Mouse (Mus musculus): ENCODE results near the gene Tlk2. TPM values are rescaled to one million over a fixed set of nuclear protein-coding genes. Genes with fewer than 3 reads are reported as not detected.
A peak's percentile ranks its signal among the peaks of the same experiment; 100 is the strongest.

Gene Tlk2
- polyA plus RNA-seq, 1 experiment: 33.3 TPM

DNA sequence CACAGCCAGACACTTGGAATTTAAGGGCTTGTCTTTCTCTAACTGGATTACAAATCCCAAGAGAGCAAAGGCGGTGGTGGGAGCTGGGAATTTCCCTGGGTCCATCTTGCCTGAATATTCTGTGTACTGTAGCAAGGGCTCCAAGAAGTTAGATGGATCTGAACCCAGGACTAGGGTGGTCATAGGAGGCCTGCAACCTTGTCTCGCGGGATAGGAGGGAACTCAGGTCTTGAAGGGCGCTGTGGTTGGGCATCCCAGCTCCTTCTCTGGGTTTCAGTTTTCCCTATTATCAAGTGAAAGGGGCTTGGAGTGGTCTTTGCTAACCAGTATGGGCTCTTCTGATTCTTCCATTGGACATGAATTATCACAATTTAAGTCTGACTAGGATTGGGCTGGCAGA is 137.5 kb downstream of the Tlk2 start:
- Histone ChIP-seq H3K4me1 (ENCODE audit: control insufficient read depth, insufficient read depth, low read length) (no peaks in the 10 kb centered on the region), H3K27ac (ENCODE audit: control insufficient read depth, insufficient read depth, low read depth, low read length, poor library complexity) (no peak overlapping the region), H3K4me3 (replicated peaks; ENCODE audit: control insufficient read depth, low read depth, low read length) (no peak overlapping the region)
- no peak for TF ChIP-seq CTCF (IDR thresholded peaks at IDR 0.05; ENCODE audit: control insufficient read depth, insufficient read depth, low read length)
- no peak for TF ChIP-seq POLR2A (IDR thresholded peaks at IDR 0.05; ENCODE audit: borderline replicate concordance, control insufficient read depth, low read depth, low read length)
- 87% methylated on average over 4 of the region's 4 CpGs for WGBS

- no peak overlapping the region for H3K27ac ChIP-seq (ENCODE audit: control insufficient read depth, insufficient read depth, low read depth, low read length, poor library complexity)
- H3K4me3 ChIP-seq (replicated peaks; ENCODE audit: control insufficient read depth, low read depth, low read length): no peak overlapping the region
- 89% methylated on average over 6 of the region's 6 CpGs for WGBS
- TF ChIP-seq POLR2A (IDR thresholded peaks at IDR 0.05; ENCODE audit: borderline replicate concordance, control insufficient read depth, low read depth, low read length) (no peak), CTCF (IDR thresholded peaks at IDR 0.05; ENCODE audit: control insufficient read depth, insufficient read depth, low read length) (no peak)
- H3K4me1 ChIP-seq (ENCODE audit: control insufficient read depth, insufficient read depth, low read length): no peaks in the 10 kb centered on the region
These were observed 139.2 kb downstream of the Tlk2 start for GRCm38 (mm10) chr11:105317769-105318168.

DNA sequence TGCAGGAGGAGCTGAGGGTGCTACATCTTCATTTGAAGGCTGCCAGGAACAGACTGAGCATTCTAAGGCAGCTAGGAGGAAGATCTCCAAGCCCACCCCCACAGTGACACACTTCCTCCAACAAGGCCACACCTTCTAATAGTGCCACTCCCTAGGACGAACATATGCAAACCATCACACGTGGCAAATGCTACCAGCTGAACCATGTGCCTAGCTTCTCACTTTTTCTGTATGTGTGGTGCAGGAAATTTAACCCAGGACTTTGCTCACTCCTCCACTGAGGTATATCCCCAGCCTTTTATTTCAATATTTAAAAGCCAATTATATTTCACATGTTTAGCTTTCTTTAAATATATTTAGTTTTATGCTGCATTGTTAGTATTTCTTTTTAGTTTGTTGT is 142.5 kb downstream of the Tlk2 start:
- WGBS: 17% methylated on average over 2 of the region's 2 CpGs
- H3K4me3 ChIP-seq (replicated peaks; ENCODE audit: control insufficient read depth, low read depth, low read length): no peak overlapping the region

DNA sequence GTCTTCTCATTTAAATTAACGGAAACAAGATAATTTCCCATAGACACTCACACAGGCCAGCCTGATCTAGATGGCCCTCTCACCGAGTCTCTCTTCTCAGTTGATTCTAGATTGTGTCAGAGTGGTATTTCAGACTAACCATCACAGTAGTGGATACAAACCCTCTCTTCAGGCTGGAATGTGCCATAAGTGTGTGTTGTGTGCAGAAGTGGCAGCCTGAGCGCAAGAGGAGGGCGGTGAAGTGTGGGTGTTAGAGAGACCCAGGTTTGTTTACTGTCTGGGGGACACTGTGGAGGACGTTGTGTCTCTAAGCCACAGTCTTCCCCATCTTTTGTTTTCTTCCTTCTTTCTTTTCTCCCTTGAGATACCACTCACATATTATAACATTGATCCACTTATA is 144.9 kb downstream of the Tlk2 start:
- H3K27ac ChIP-seq (ENCODE audit: control insufficient read depth, insufficient read depth, low read depth, low read length, poor library complexity): no peak overlapping the region
- TF ChIP-seq POLR2A (IDR thresholded peaks at IDR 0.05; ENCODE audit: borderline replicate concordance, control insufficient read depth, low read depth, low read length): no peak
- TF ChIP-seq CTCF (IDR thresholded peaks at IDR 0.05; ENCODE audit: control insufficient read depth, insufficient read depth, low read length): no peak
- WGBS: 76% methylated on average over 5 of the region's 5 CpGs
- H3K4me1 ChIP-seq (ENCODE audit: control insufficient read depth, insufficient read depth, low read length): no peaks in the 10 kb centered on the region; the same call in 1 of the 2 replicates
- no peak overlapping the region for H3K4me3 ChIP-seq (replicated peaks; ENCODE audit: control insufficient read depth, low read depth, low read length)

More for the DNA sequence above, 142.5 kb downstream of the Tlk2 start:
- TF ChIP-seq POLR2A (IDR thresholded peaks at IDR 0.05; ENCODE audit: borderline replicate concordance, control insufficient read depth, low read depth, low read length) (no peak), CTCF (IDR thresholded peaks at IDR 0.05; ENCODE audit: control insufficient read depth, insufficient read depth, low read length) (no peak)
- no peaks in the 10 kb centered on the region; the same call in 1 of the 2 replicates for H3K4me1 ChIP-seq (ENCODE audit: control insufficient read depth, insufficient read depth, low read length)
- no peak overlapping the region for H3K27ac ChIP-seq (ENCODE audit: control insufficient read depth, insufficient read depth, low read depth, low read length, poor library complexity)

DNA sequence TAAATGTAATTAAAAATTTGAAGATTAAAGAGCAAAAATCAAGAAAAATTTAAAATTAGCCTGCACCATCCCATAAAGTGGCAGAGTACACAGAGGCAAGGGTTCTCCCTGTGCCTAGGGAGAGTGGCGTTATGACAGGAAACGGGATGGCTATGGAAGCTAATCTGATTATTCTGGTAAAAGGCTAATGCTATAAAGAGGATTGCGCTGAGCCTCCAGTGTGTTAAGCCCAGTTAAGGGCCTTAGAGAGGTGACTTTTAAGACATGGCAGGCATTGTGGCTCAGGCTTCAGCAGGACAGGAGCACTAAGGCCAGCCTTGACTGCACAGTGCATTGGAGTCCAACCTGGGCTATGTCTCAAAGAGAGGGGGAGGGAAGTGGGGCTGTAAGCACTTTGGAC is 148.5 kb downstream of the Tlk2 start:
- TF ChIP-seq POLR2A (IDR thresholded peaks at IDR 0.05; ENCODE audit: borderline replicate concordance, control insufficient read depth, low read depth, low read length): no peak
- no peak for TF ChIP-seq CTCF (IDR thresholded peaks at IDR 0.05; ENCODE audit: control insufficient read depth, insufficient read depth, low read length)
- H3K4me3 ChIP-seq (replicated peaks; ENCODE audit: control insufficient read depth, low read depth, low read length): no peak overlapping the region
- WGBS: 86% methylated on average over 3 of the region's 3 CpGs

DNA sequence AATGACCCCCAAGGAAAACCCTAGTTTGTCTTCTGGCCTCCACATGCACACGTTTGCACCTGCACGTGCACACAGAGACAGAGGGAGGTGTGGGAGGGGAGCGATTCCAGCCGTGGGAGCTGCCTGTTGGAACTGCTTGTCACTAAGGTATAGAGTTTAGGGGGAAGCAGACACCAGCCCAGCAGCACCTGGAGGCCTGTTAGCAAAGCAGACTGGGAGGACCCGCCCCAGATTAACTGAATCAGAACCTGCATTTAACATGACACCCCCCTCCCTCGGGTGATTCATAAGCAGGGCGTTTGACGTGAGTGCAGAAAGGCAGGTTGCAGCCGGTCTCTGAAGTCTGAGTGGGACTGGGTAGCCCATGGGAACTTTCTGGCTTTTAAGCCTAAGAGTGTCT is 151.4 kb downstream of the Tlk2 start:
- 77% methylated on average over 9 of the region's 9 CpGs for WGBS
- TF ChIP-seq POLR2A (IDR thresholded peaks at IDR 0.05; ENCODE audit: borderline replicate concordance, control insufficient read depth, low read depth, low read length): no peak
- no peak for TF ChIP-seq CTCF (IDR thresholded peaks at IDR 0.05; ENCODE audit: control insufficient read depth, insufficient read depth, low read length)
- no peak overlapping the region for H3K27ac ChIP-seq (ENCODE audit: control insufficient read depth, insufficient read depth, low read depth, low read length, poor library complexity)
- no peaks in the 10 kb centered on the region; the same call in 1 of the 2 replicates for H3K4me1 ChIP-seq (ENCODE audit: control insufficient read depth, insufficient read depth, low read length)
- no peak overlapping the region for H3K4me3 ChIP-seq (replicated peaks; ENCODE audit: control insufficient read depth, low read depth, low read length)

More for the DNA sequence above, 148.5 kb downstream of the Tlk2 start:
- H3K4me1 ChIP-seq (ENCODE audit: control insufficient read depth, insufficient read depth, low read length): no peaks in the 10 kb centered on the region; the same call in 1 of the 2 replicates
- H3K27ac ChIP-seq (ENCODE audit: control insufficient read depth, insufficient read depth, low read depth, low read length, poor library complexity): no peak overlapping the region

DNA sequence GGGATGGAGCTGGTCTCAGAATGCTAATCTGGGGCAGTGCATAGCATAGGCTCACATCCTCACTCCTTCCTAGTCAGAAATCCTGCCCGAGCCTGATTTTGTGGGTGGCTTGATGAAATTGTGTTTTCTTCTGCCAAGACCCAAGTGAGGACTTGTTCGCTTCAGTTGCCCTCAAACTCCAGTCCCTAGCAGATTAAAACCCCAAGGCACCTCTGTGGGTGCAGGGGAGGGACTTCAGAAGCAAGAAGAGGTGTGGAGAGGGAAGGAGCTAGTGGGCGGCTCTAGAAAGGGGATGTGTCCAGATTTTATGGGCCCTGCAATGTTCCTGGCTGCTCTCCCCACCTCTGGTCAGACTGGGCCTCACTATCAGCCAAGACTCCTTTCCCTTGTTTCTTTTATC is 152.5 kb downstream of the Tlk2 start:
- Histone ChIP-seq H3K4me3 (replicated peaks; ENCODE audit: control insufficient read depth, low read depth, low read length) (no peak overlapping the region), H3K27ac (ENCODE audit: control insufficient read depth, insufficient read depth, low read depth, low read length, poor library complexity) (no peak overlapping the region), H3K4me1 (ENCODE audit: control insufficient read depth, insufficient read depth, low read length) (no peaks in the 10 kb centered on the region)
- TF ChIP-seq POLR2A (IDR thresholded peaks at IDR 0.05; ENCODE audit: borderline replicate concordance, control insufficient read depth, low read depth, low read length): no peak
- TF ChIP-seq CTCF (IDR thresholded peaks at IDR 0.05; ENCODE audit: control insufficient read depth, insufficient read depth, low read length): no peak
- 70% methylated on average over 3 of the region's 3 CpGs for WGBS

GRCm38 (mm10) chr11:105331732-105332131 is 153.1 kb downstream of the Tlk2 start:
- H3K27ac ChIP-seq (ENCODE audit: control insufficient read depth, insufficient read depth, low read depth, low read length, poor library complexity): no peak overlapping the region
- H3K4me1 ChIP-seq (ENCODE audit: control insufficient read depth, insufficient read depth, low read length): no peaks in the 10 kb centered on the region
- H3K4me3 ChIP-seq (replicated peaks; ENCODE audit: control insufficient read depth, low read depth, low read length): no peak overlapping the region
- 60% methylated on average over 10 of the region's 10 CpGs for WGBS
- TF ChIP-seq CTCF (IDR thresholded peaks at IDR 0.05; ENCODE audit: control insufficient read depth, insufficient read depth, low read length) (no peak), POLR2A (IDR thresholded peaks at IDR 0.05; ENCODE audit: borderline replicate concordance, control insufficient read depth, low read depth, low read length) (no peak)

GRCm38 (mm10) chr11:105332468-105332867 is 153.9 kb downstream of the Tlk2 start:
- no peak for TF ChIP-seq POLR2A (IDR thresholded peaks at IDR 0.05; ENCODE audit: borderline replicate concordance, control insufficient read depth, low read depth, low read length)
- peak; percentile 61 for TF ChIP-seq CTCF (IDR thresholded peaks at IDR 0.05; ENCODE audit: control insufficient read depth, insufficient read depth, low read length)
- no peak overlapping the region for H3K27ac ChIP-seq (ENCODE audit: control insufficient read depth, insufficient read depth, low read depth, low read length, poor library complexity)
- H3K4me3 ChIP-seq (replicated peaks; ENCODE audit: control insufficient read depth, low read depth, low read length): no peak overlapping the region
- WGBS: 56% methylated on average over 8 of the region's 8 CpGs
- H3K4me1 ChIP-seq (ENCODE audit: control insufficient read depth, insufficient read depth, low read length): no peaks in the 10 kb centered on the region

Other genes starting within 250 kb of the Tlk2 start
- gene Efcab3, start 115.2 kb upstream of the Tlk2 start, polyA plus RNA-seq (2011; ENCODE audit: insufficient read depth, insufficient read length, low replicate concordance, missing spikeins): not detected in 2 replicates
- gene Mettl2, start 52.4 kb upstream of the Tlk2 start, polyA plus RNA-seq (2011; ENCODE audit: insufficient read depth, insufficient read length, low replicate concordance, missing spikeins): 3.3 and 4.5 TPM in 2 replicates
- gene Gm10842, start 31.9 kb upstream of the Tlk2 start, polyA plus RNA-seq (2011; ENCODE audit: insufficient read depth, insufficient read length, low replicate concordance, missing spikeins): not detected in 2 replicates
- 3.0 and 3.1 TPM in 2 replicates for gene Mrc2, start 113.8 kb downstream of the Tlk2 start, polyA plus RNA-seq (2011; ENCODE audit: insufficient read depth, insufficient read length, low replicate concordance, missing spikeins)